Mouse (Mus musculus): ENCODE measurements around the gene Fcer1g. TPM values are rescaled to one million over a fixed set of nuclear protein-coding genes. Genes with fewer than 3 reads are reported as not detected.

Gene Fcer1g
- polyA plus RNA-seq, 1 experiment from 2014 or later: 18.4 TPM

GRCm38 (mm10) chr1:171279012-171279705 is 45.0 kb upstream of the Fcer1g start:
- H3K27me3 ChIP-seq (ENCODE audit: control insufficient read depth, insufficient read depth, low read length): no peaks in the 10 kb centered on the region
- no peak overlapping the region for H3K9ac ChIP-seq (ENCODE audit: low read length)
- H3K27ac ChIP-seq (ENCODE audit: low read depth, low read length): no peak overlapping the region
- H3K36me3 ChIP-seq (ENCODE audit: control insufficient read depth, insufficient read depth, low read length): peaks cover 10% of the 10 kb centered on the region; the same call in 1 of the 2 replicates
- H3K4me1 ChIP-seq (replicated peaks; ENCODE audit: control insufficient read depth, insufficient read depth, low read length): peaks cover 11% of the 10 kb centered on the region; the same call in 1 of the 2 replicates
- peak; percentile 47 for DNase-seq (ENCODE audit: low spot score)
- no peaks in the 10 kb centered on the region for H3K9me3 ChIP-seq (ENCODE audit: control insufficient read depth, low read length)
- H3K4me2 ChIP-seq (ENCODE audit: low read depth, low read length, severe bottlenecking): peak overlapping the region; percentile 88; the same call in 1 of the 2 replicates
- no peak for ATAC-seq (replicated peaks; ENCODE audit: low FRiP score)
- H3K4me3 ChIP-seq (ENCODE audit: low read depth, low read length): no peak overlapping the region
- 94% methylated on average over 14 of the region's 14 CpGs for WGBS

GRCm38 (mm10) chr1:171278436-171278835 is 44.3 kb upstream of the Fcer1g start:
- Histone ChIP-seq H3K4me3 (ENCODE audit: low read depth, low read length) (no peak overlapping the region), H3K36me3 (ENCODE audit: control insufficient read depth, insufficient read depth, low read length) (peaks cover 10% of the 10 kb centered on the region; the same call in 1 of the 2 replicates), H3K27me3 (ENCODE audit: control insufficient read depth, insufficient read depth, low read length) (no peaks in the 10 kb centered on the region), H3K27ac (ENCODE audit: low read depth, low read length) (no peak overlapping the region), H3K4me1 (replicated peaks; ENCODE audit: control insufficient read depth, insufficient read depth, low read length) (peaks cover 11% of the 10 kb centered on the region; the same call in 1 of the 2 replicates), H3K4me2 (ENCODE audit: low read depth, low read length, severe bottlenecking) (no peak overlapping the region), H3K9me3 (ENCODE audit: control insufficient read depth, low read length) (no peaks in the 10 kb centered on the region), H3K9ac (ENCODE audit: low read length) (no peak overlapping the region)
- 98% methylated on average over 8 of the region's 8 CpGs for WGBS
- ATAC-seq (replicated peaks; ENCODE audit: low FRiP score): no peak
- DNase-seq (ENCODE audit: low spot score): peak; percentile 43

- no peak overlapping the region for H3K27ac ChIP-seq (ENCODE audit: low read depth, low read length)
- H3K4me1 ChIP-seq (replicated peaks; ENCODE audit: control insufficient read depth, insufficient read depth, low read length): peaks cover 11% of the 10 kb centered on the region; the same call in 1 of the 2 replicates
- ATAC-seq (replicated peaks; ENCODE audit: low FRiP score) (no peak), DNase-seq (ENCODE audit: low spot score) (peak; percentile 33)
- no peak overlapping the region for H3K9ac ChIP-seq (ENCODE audit: low read length)
- H3K4me3 ChIP-seq (ENCODE audit: low read depth, low read length): no peak overlapping the region
- H3K27me3 ChIP-seq (ENCODE audit: control insufficient read depth, insufficient read depth, low read length): no peaks in the 10 kb centered on the region
- no peak overlapping the region for H3K4me2 ChIP-seq (ENCODE audit: low read depth, low read length, severe bottlenecking)
- H3K9me3 ChIP-seq (ENCODE audit: control insufficient read depth, low read length): no peaks in the 10 kb centered on the region
- peaks cover 10% of the 10 kb centered on the region; the same call in 1 of the 2 replicates for H3K36me3 ChIP-seq (ENCODE audit: control insufficient read depth, insufficient read depth, low read length)
- WGBS: 87% methylated on average over 10 of the region's 10 CpGs
Measured at GRCm38 (mm10) chr1:171277736-171278135, 43.6 kb upstream of the Fcer1g start.

GRCm38 (mm10) chr1:171276110-171276748 is 42.1 kb upstream of the Fcer1g start:
- Histone ChIP-seq H3K9me3 (ENCODE audit: control insufficient read depth, low read length) (no peaks in the 10 kb centered on the region), H3K4me2 (ENCODE audit: low read depth, low read length, severe bottlenecking) (no peak overlapping the region), H3K4me3 (ENCODE audit: low read depth, low read length) (no peak overlapping the region), H3K4me1 (replicated peaks; ENCODE audit: control insufficient read depth, insufficient read depth, low read length) (peaks cover 10% of the 10 kb centered on the region; the same call in 1 of the 2 replicates), H3K9ac (ENCODE audit: low read length) (no peak overlapping the region), H3K27ac (ENCODE audit: low read depth, low read length) (no peak overlapping the region), H3K36me3 (ENCODE audit: control insufficient read depth, insufficient read depth, low read length) (peaks cover 10% of the 10 kb centered on the region; the same call in 1 of the 2 replicates), H3K27me3 (ENCODE audit: control insufficient read depth, insufficient read depth, low read length) (no peaks in the 10 kb centered on the region)
- 92% methylated on average over 14 of the region's 14 CpGs for WGBS
- ATAC-seq (replicated peaks; ENCODE audit: low FRiP score) (no peak), DNase-seq (ENCODE audit: low spot score) (peak; percentile 39)

GRCm38 (mm10) chr1:171275144-171275734 is 41.1 kb upstream of the Fcer1g start:
- Histone ChIP-seq H3K9me3 (ENCODE audit: control insufficient read depth, low read length) (no peaks in the 10 kb centered on the region), H3K9ac (ENCODE audit: low read length) (no peak overlapping the region), H3K4me1 (replicated peaks; ENCODE audit: control insufficient read depth, insufficient read depth, low read length) (peaks cover 14% of the 10 kb centered on the region; the same call in 1 of the 2 replicates), H3K4me3 (ENCODE audit: low read depth, low read length) (no peak overlapping the region), H3K27ac (ENCODE audit: low read depth, low read length) (no peak overlapping the region), H3K4me2 (ENCODE audit: low read depth, low read length, severe bottlenecking) (no peak overlapping the region), H3K36me3 (ENCODE audit: control insufficient read depth, insufficient read depth, low read length) (peaks cover 10% of the 10 kb centered on the region; the same call in 1 of the 2 replicates), H3K27me3 (ENCODE audit: control insufficient read depth, insufficient read depth, low read length) (no peaks in the 10 kb centered on the region)
- WGBS: 83% methylated on average over 11 of the region's 11 CpGs
- no peak for ATAC-seq (replicated peaks; ENCODE audit: low FRiP score)
- DNase-seq (ENCODE audit: low spot score): peak; percentile 19

GRCm38 (mm10) chr1:171274171-171274570 is 40.0 kb upstream of the Fcer1g start:
- no peak overlapping the region for H3K9ac ChIP-seq (ENCODE audit: low read length)
- H3K4me1 ChIP-seq (replicated peaks; ENCODE audit: control insufficient read depth, insufficient read depth, low read length): peaks cover 8% of the 10 kb centered on the region; the same call in 1 of the 2 replicates
- no peaks in the 10 kb centered on the region for H3K9me3 ChIP-seq (ENCODE audit: control insufficient read depth, low read length)
- no peak for ATAC-seq (replicated peaks; ENCODE audit: low FRiP score)
- H3K36me3 ChIP-seq (ENCODE audit: control insufficient read depth, insufficient read depth, low read length): peaks cover 10% of the 10 kb centered on the region; the same call in 1 of the 2 replicates
- H3K4me3 ChIP-seq (ENCODE audit: low read depth, low read length): no peak overlapping the region
- H3K27me3 ChIP-seq (ENCODE audit: control insufficient read depth, insufficient read depth, low read length): no peaks in the 10 kb centered on the region
- no peak overlapping the region for H3K27ac ChIP-seq (ENCODE audit: low read depth, low read length)
- no peak overlapping the region for H3K4me2 ChIP-seq (ENCODE audit: low read depth, low read length, severe bottlenecking)
- 93% methylated on average over 12 of the region's 12 CpGs for WGBS
- peak; percentile 18 for DNase-seq (ENCODE audit: low spot score)

GRCm38 (mm10) chr1:171272086-171272485 is 37.9 kb upstream of the Fcer1g start:
- H3K9ac ChIP-seq (ENCODE audit: low read length): no peak overlapping the region
- ATAC-seq (replicated peaks; ENCODE audit: low FRiP score) (no peak), DNase-seq (ENCODE audit: low spot score) (no peak)
- no peaks in the 10 kb centered on the region for H3K27me3 ChIP-seq (ENCODE audit: control insufficient read depth, insufficient read depth, low read length)
- H3K4me2 ChIP-seq (ENCODE audit: low read depth, low read length, severe bottlenecking): no peak overlapping the region
- 90% methylated on average over 3 of the region's 3 CpGs for WGBS
- no peak overlapping the region for H3K4me3 ChIP-seq (ENCODE audit: low read depth, low read length)
- no peaks in the 10 kb centered on the region for H3K9me3 ChIP-seq (ENCODE audit: control insufficient read depth, low read length)
- peaks cover 10% of the 10 kb centered on the region; the same call in 1 of the 2 replicates for H3K36me3 ChIP-seq (ENCODE audit: control insufficient read depth, insufficient read depth, low read length)
- H3K27ac ChIP-seq (ENCODE audit: low read depth, low read length): no peak overlapping the region
- peaks cover 8% of the 10 kb centered on the region; the same call in 1 of the 2 replicates for H3K4me1 ChIP-seq (replicated peaks; ENCODE audit: control insufficient read depth, insufficient read depth, low read length)

GRCm38 (mm10) chr1:171271622-171272021 is 37.5 kb upstream of the Fcer1g start:
- no peak overlapping the region for H3K4me2 ChIP-seq (ENCODE audit: low read depth, low read length, severe bottlenecking)
- H3K9me3 ChIP-seq (ENCODE audit: control insufficient read depth, low read length): no peaks in the 10 kb centered on the region
- DNase-seq (ENCODE audit: low spot score): no peak
- H3K4me1 ChIP-seq (replicated peaks; ENCODE audit: control insufficient read depth, insufficient read depth, low read length): peaks cover 8% of the 10 kb centered on the region; the same call in 1 of the 2 replicates
- ATAC-seq (replicated peaks; ENCODE audit: low FRiP score): no peak
- no peaks in the 10 kb centered on the region for H3K27me3 ChIP-seq (ENCODE audit: control insufficient read depth, insufficient read depth, low read length)
- no peak overlapping the region for H3K27ac ChIP-seq (ENCODE audit: low read depth, low read length)
- no peak overlapping the region for H3K9ac ChIP-seq (ENCODE audit: low read length)
- no peak overlapping the region for H3K4me3 ChIP-seq (ENCODE audit: low read depth, low read length)
- 78% methylated on average over 10 of the region's 10 CpGs for whole genome bisulfite sequencing
- peaks cover 9% of the 10 kb centered on the region; the same call in 1 of the 2 replicates for H3K36me3 ChIP-seq (ENCODE audit: control insufficient read depth, insufficient read depth, low read length)

Measured in forebrain, embryonic 11.5 days (tissue).